Mouse (Mus musculus): ENCODE measurements around the gene Itprid2. TPM values are rescaled to one million over a fixed set of nuclear protein-coding genes. Genes with fewer than 3 reads are reported as not detected.

The Itprid2 gene
- polyA plus RNA-seq, 1 experiment from 2014 or later, result 5.9 TPM

DNA sequence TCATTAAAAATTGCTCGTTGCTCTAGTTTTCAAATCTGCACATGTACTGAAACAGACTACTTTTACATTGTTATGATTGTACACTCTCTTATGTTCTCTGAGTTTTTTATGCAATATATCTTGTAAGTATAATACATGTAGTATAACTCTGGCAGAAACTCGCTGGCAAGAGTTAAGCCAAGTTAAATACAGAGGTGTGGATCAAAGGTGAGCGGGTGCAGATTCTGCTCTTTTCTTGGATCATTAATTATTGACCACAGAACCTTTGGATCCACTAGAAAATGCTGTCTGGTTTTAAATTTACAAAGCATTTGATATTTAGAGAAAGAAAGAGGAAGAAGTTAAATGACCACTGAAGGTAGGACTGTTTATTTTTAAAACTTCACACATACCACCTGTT is 16.5 kb downstream of the Itprid2 start:
- no peak for ATAC-seq (ENCODE audit: low FRiP score)
- Histone ChIP-seq H3K36me3 (no peaks in the 10 kb centered on the region), H3K4me1 (no peaks in the 10 kb centered on the region), H3K9ac (replicated peaks) (no peak overlapping the region), H3K4me2 (no peak overlapping the region), H3K4me3 (replicated peaks) (no peak overlapping the region), H3K9me3 (replicated peaks) (no peaks in the 10 kb centered on the region), H3K27me3 (replicated peaks) (no peaks in the 10 kb centered on the region), H3K27ac (replicated peaks) (no peak overlapping the region)
- 94% methylated on average over 3 of the region's 3 CpGs for WGBS

DNA sequence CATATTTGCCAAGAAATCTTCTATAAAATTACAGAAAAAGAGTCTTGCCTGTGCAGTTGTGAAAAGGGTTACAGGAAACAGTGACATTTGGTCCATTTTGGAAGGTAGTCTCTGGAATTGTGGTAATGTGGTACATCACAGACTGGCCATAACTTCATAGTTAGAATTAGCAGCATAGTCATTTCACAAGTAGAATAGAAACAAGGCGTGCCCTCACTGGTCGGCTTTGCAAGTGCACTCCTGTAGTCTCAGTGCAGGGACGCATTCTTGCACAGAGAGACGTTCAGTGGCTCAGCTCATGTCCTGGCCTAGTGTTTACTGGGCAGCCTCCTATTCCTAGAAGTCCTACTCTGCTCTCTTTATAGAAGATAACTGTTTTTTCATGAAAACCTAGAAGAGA is 17.4 kb downstream of the Itprid2 start:
- H3K4me3 ChIP-seq (replicated peaks), result no peak overlapping the region
- 91% methylated on average over 4 of the region's 4 CpGs for WGBS
- H3K9me3 ChIP-seq (replicated peaks), result no peaks in the 10 kb centered on the region
- no peak for ATAC-seq (ENCODE audit: low FRiP score)
- H3K27me3 ChIP-seq (replicated peaks), result no peaks in the 10 kb centered on the region
- H3K9ac ChIP-seq (replicated peaks), result no peak overlapping the region
- no peak overlapping the region for H3K27ac ChIP-seq (replicated peaks)
- no peak overlapping the region for H3K4me2 ChIP-seq
- H3K4me1 ChIP-seq, result no peaks in the 10 kb centered on the region
- H3K36me3 ChIP-seq, result peaks cover 7% of the 10 kb centered on the region

DNA sequence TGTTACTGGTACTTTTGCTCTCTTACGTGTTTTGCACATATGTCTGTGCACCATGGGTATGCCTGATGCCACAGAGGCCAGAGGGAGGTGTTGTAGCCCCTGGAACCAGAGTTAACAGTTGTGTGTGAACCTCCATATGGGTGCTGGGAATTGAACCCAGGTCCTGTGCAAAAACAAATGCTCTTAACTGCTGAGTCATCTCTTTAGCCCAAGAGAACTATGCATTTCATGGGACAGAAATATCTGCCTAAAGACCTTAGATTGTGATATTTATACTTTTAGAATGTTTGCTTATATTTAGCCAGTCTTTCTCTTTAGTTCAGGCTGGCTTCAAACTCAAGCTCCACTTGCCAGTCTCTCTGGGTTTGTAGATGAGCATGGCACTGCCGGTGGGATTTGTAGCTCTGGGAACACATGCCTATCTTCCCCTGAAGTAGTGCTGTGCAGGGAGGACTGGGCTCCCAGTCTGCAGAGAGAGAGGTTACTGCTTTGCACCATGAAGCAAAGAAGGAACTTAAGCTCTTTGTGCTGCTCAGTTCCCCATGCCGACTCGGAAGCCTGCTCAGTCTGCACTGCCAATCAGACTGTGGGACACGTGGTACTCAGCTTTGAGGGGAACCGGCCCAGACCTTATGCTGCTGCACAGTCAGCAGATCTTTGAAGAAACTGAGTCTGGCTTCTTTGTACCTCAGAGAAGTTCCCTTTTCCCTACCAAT is 18.1 kb downstream of the Itprid2 start:
- WGBS, result 80% methylated on average over 6 of the region's 6 CpGs
- no peaks in the 10 kb centered on the region for H3K27me3 ChIP-seq (replicated peaks)
- no peak for ATAC-seq (ENCODE audit: low FRiP score)
- no peak overlapping the region for H3K27ac ChIP-seq (replicated peaks)
- H3K36me3 ChIP-seq, result peaks cover 14% of the 10 kb centered on the region
- H3K4me1 ChIP-seq, result no peaks in the 10 kb centered on the region
- H3K4me2 ChIP-seq, result no peak overlapping the region
- H3K9me3 ChIP-seq (replicated peaks), result no peaks in the 10 kb centered on the region
- H3K9ac ChIP-seq (replicated peaks), result no peak overlapping the region
- H3K4me3 ChIP-seq (replicated peaks), result no peak overlapping the region

DNA sequence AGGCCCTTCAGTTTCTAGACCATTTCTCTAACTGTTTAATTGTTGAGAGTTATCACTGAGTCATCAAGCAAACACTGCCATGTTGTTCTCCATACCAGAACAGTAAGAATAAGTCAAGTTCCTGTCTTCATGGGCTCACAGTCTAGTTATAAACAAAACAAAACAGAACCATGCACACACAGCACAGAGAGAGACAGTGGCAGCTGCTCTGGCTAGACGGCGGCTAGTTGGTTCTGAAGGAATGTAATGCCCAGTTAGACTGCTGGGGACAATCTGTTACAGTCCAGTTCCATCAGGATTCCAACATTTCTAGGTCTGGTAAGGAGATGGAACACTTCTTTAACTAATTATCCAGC is 18.6 kb downstream of the Itprid2 start:
- Histone ChIP-seq H3K4me3 (replicated peaks) (no peak overlapping the region), H3K4me1 (no peaks in the 10 kb centered on the region), H3K36me3 (peaks cover 19% of the 10 kb centered on the region), H3K9me3 (replicated peaks) (no peaks in the 10 kb centered on the region), H3K4me2 (no peak overlapping the region), H3K9ac (replicated peaks) (no peak overlapping the region), H3K27ac (replicated peaks) (no peak overlapping the region), H3K27me3 (replicated peaks) (no peaks in the 10 kb centered on the region)
- no peak for ATAC-seq (ENCODE audit: low FRiP score)
- WGBS, result 84% methylated on average over 2 of the region's 2 CpGs

DNA sequence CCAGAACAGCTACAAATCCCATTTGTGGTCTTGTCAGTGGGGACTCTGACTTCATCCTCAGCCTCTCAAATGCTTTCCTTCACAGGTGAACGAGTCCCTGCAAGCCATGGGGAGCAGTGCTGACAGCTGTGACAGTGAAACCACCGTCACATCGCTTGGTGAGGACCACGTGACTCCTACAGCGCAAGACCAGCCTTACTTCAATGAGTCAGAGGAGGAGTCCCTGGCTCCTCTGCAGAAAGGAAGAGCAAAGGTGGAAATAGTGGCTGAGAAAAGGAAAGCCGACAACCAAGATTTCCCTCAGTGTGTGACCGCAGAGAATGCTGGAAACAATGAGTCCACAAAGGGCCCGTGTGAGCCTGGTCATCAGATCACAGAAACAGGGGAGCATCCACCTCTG is 21.9 kb downstream of the Itprid2 start:
- Histone ChIP-seq H3K4me3 (replicated peaks) (no peak overlapping the region), H3K36me3 (peaks cover 35% of the 10 kb centered on the region), H3K4me1 (0 out of 2 replicates have a peak, but pooled peaks cover 3% of the 10 kb centered on the region), H3K27ac (replicated peaks) (no peak overlapping the region), H3K9ac (replicated peaks) (no peak overlapping the region), H3K27me3 (replicated peaks) (no peaks in the 10 kb centered on the region), H3K9me3 (replicated peaks) (no peaks in the 10 kb centered on the region), H3K4me2 (no peak overlapping the region)
- 85% methylated on average over 8 of the region's 8 CpGs for WGBS
- no peak for ATAC-seq (ENCODE audit: low FRiP score)

DNA sequence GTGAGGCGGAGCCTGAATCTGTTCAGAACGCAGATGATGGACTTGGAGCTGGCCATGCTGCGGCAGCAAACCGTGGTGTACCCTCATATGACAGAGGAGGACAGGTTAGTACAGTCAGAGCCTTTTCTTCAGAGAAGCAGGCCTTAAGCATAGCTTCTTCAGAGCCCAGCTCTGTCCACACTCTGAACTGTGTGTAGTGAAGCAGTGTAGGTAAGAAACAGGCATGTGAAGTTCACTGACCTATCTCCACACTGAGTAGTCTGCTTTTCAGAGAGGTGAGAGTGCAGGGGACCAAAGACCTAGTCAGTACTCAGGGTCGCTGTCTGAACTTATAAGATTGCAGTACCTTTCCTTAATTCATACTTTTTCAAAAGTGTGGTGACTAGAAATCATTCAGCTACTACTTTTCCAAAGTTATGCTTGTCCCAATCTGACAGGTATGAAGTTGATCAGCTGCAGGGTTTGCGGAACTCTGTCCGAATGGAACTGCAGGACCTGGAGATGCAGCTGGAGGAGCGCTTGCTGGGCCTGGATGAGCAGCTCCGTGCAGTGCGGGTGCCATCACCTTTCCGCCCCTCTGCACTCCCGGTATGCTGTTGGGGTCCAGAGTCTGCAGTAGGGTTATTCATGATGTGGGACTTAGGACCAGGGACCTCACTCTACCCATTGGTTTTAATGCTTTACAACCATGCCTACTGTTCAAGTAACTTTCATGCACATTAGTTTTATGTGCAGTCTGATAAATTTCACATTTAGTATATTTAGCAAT is 25.4 kb downstream of the Itprid2 start:
- Histone ChIP-seq H3K9me3 (replicated peaks) (no peaks in the 10 kb centered on the region), H3K27me3 (replicated peaks) (no peaks in the 10 kb centered on the region), H3K27ac (replicated peaks) (no peak overlapping the region), H3K4me1 (peaks cover 3% of the 10 kb centered on the region; the same call in 1 of the 2 replicates), H3K4me3 (replicated peaks) (no peak overlapping the region), H3K4me2 (no peak overlapping the region), H3K36me3 (peaks cover 35% of the 10 kb centered on the region), H3K9ac (replicated peaks) (no peak overlapping the region)
- no peak for ATAC-seq (ENCODE audit: low FRiP score)
- WGBS, result 77% methylated on average over 12 of the region's 12 CpGs

DNA sequence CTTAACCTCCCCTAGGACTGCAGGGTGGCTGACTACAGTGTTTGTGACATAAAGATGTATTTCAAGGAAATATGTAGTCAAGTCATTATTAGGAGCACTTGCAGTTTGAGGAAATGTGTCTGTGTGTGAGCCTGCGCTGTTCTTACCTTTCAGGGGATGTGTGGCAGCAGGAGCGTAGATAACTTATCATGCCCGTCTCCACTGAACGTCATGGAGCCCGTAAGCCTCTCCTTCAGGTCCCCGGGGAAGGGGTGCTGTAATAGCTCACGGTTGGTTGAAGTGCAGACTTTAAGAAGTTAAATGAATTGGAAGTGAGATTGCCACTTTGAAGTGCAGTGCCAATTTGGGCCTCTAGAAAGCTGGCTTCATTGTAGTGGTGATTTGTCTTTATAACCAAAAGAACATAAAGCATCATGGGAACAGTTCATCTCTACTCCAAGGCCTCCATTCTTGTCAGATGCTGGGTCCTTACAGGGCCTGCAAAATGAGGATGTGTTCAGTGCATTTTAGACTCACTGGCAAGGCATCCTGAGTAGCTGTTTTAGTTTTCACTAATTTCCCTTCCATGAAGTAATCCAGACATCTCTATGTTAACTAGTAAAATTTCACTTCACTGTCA is 26.4 kb downstream of the Itprid2 start:
- Histone ChIP-seq H3K27ac (replicated peaks) (no peak overlapping the region), H3K27me3 (replicated peaks) (no peaks in the 10 kb centered on the region), H3K36me3 (peaks cover 35% of the 10 kb centered on the region), H3K4me1 (peaks cover 3% of the 10 kb centered on the region; the same call in 1 of the 2 replicates), H3K4me3 (replicated peaks) (no peak overlapping the region), H3K9ac (replicated peaks) (no peak overlapping the region), H3K9me3 (replicated peaks) (no peaks in the 10 kb centered on the region), H3K4me2 (no peak overlapping the region)
- no peak for ATAC-seq (ENCODE audit: low FRiP score)
- 36% methylated on average over 7 of the region's 7 CpGs for WGBS

DNA sequence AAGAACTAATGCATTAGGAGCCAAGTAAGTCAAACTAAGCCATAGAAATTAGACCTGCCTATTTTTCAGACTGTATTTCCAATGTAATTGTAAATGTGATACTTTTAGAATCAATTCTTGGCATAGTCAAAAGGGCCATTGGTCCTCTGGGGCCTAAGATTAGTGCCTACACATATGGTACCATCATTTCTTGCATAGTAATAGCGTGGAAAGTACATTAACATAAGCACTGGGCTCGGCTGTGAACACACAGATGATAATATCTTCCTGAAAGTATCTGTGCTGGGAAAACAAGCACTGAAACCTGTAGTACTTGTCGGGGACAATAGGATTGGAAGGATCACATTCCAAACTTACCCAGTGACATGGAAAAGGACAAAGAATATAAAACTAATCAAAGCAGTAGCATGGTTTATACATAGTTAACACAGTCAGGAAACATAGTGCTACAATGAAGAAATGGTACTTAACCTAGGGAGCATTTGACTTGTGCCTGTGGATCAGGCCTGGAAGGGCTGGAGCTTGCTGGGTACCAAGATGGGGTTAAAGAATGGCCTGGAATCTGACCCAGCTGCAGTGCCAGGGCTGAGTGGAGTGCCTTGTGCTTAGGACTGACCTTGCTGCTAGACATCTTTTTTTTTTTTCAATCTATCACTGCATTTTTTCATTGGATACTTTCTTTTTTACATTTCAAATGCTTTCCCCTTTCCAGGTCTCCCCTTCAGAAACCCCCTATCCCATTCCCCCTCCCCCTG is 29.6 kb downstream of the Itprid2 start:
- peaks cover 3% of the 10 kb centered on the region; the same call in 1 of the 2 replicates for H3K4me1 ChIP-seq
- 46% methylated on average over 3 of the region's 3 CpGs for WGBS
- H3K36me3 ChIP-seq, result peaks cover 7% of the 10 kb centered on the region
- no peaks in the 10 kb centered on the region for H3K27me3 ChIP-seq (replicated peaks)
- no peak for ATAC-seq (ENCODE audit: low FRiP score)
- H3K4me2 ChIP-seq, result no peak overlapping the region
- H3K4me3 ChIP-seq (replicated peaks), result no peak overlapping the region
- no peak overlapping the region for H3K9ac ChIP-seq (replicated peaks)
- no peak overlapping the region for H3K27ac ChIP-seq (replicated peaks)
- H3K9me3 ChIP-seq (replicated peaks), result no peaks in the 10 kb centered on the region

DNA sequence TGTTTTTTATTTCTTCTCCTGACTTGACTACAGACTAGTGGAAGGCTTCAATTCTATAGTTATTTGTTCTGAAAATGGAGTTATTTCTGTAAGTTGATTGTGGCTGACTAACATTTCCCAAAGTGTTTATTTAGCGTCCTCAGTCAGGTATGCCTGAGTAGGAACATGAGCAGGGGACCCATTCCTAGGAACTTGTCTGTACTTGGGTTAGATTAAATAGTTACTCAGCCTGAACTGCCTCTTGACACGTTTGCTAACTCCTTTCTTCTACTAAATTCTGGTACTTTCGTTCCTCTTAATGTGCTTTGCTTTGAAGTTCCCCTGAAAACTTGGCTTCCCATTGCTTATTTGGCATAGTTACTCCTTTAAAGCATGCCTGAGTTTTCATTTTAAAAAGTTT is 30.3 kb downstream of the Itprid2 start:
- Histone ChIP-seq H3K36me3 (peaks cover 2% of the 10 kb centered on the region), H3K27ac (replicated peaks) (no peak overlapping the region), H3K4me1 (peaks cover 3% of the 10 kb centered on the region; the same call in 1 of the 2 replicates), H3K4me2 (no peak overlapping the region), H3K27me3 (replicated peaks) (no peaks in the 10 kb centered on the region), H3K9ac (replicated peaks) (no peak overlapping the region), H3K4me3 (replicated peaks) (no peak overlapping the region), H3K9me3 (replicated peaks) (no peaks in the 10 kb centered on the region)
- 63% methylated on average over 3 of the region's 3 CpGs for WGBS
- ATAC-seq (ENCODE audit: low FRiP score), result no peak

DNA sequence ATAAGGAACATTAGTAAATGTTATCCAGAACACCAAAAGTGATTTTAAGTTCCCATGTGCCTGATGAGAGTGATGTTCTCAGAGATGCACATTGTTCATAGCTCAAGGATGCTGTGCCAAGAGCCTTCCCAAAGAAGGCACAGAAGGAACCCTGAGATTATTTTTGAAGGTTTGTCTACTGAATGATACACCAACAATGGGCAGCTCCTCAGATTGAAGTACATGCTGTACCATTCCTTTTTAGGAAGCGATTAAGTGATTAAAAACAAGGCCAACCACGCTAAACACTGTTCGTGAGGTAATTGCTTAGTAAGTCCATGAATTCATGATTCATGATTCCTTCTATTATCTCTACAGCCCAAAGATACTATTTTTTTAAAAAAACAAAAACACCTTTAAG is 40.1 kb downstream of the Itprid2 start:
- Histone ChIP-seq H3K9me3 (replicated peaks) (no peaks in the 10 kb centered on the region), H3K4me2 (no peak overlapping the region), H3K4me1 (no peaks in the 10 kb centered on the region), H3K27me3 (replicated peaks) (no peaks in the 10 kb centered on the region), H3K4me3 (replicated peaks) (no peak overlapping the region), H3K9ac (replicated peaks) (no peak overlapping the region), H3K36me3 (0 out of 2 replicates have a peak, but pooled peaks cover 3% of the 10 kb centered on the region), H3K27ac (replicated peaks) (no peak overlapping the region)
- 89% methylated on average over 3 of the region's 3 CpGs for WGBS
- ATAC-seq (ENCODE audit: low FRiP score), result no peak

DNA sequence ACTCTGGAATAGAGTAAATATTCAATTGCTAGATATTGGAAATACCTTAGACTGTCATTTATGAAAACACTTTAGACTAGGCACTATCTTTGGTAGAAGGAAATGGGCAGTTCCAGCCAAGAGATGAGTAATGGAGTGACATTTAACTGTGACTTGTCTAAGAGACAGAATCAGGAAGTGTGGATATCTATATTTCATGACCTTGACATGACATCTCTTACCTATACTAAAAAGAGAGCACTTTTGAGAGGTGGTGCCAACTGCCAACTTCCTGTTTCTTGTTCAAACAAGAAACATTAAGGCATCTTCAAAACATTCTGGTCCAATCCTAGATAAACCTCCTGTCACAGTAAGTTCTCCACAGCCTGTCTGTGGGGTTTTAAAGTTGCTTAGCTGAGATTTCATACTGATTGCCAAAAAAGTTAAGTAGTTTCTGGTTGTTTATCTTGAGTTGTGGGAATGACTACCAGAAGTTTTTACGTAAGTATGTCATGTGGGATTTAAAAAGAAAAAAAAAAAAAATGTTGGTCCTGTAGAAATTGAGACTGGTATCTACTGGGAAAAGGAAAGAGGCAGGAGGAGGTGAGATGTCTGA is 42.6 kb downstream of the Itprid2 start:
- Histone ChIP-seq H3K4me3 (replicated peaks) (no peak overlapping the region), H3K9ac (replicated peaks) (no peak overlapping the region), H3K4me2 (no peak overlapping the region), H3K4me1 (no peaks in the 10 kb centered on the region), H3K27me3 (replicated peaks) (no peaks in the 10 kb centered on the region), H3K9me3 (replicated peaks) (no peaks in the 10 kb centered on the region), H3K36me3 (no peaks in the 10 kb centered on the region), H3K27ac (replicated peaks) (no peak overlapping the region)
- 91% methylated on average over 1 of the region's 1 CpGs for WGBS
- ATAC-seq (ENCODE audit: low FRiP score), result no peak

All from neural tube, embryonic 15.5 days (tissue).